Mouse (Mus musculus): ENCODE results near the gene Brix1.

Gene Brix1

GRCm38 (mm10) chr15:10460986-10461385 lies 24.8 kb downstream of the Brix1 start:
- no peak for DNase-seq (ENCODE audit: low spot score in 2 of 2)

- no peak for DNase-seq (ENCODE audit: low spot score in 2 of 2)
These were observed 38.6 kb downstream of the Brix1 start for GRCm38 (mm10) chr15:10447102-10447501.

GRCm38 (mm10) chr15:10442275-10442674 lies 43.5 kb downstream of the Brix1 start:
- no peak for DNase-seq (ENCODE audit: low spot score in 2 of 2)

- DNase-seq (ENCODE audit: low spot score in 2 of 2): no peak
These were observed 44.3 kb downstream of the Brix1 start for GRCm38 (mm10) chr15:10441493-10441892.

GRCm38 (mm10) chr15:10439963-10440362 lies 45.8 kb downstream of the Brix1 start:
- no peak for DNase-seq (ENCODE audit: low spot score in 2 of 2)

GRCm38 (mm10) chr15:10436893-10437292 lies 48.9 kb downstream of the Brix1 start:
- no peak for DNase-seq (ENCODE audit: low spot score in 2 of 2)

- no peak for DNase-seq (ENCODE audit: low spot score in 2 of 2)
These were observed 59.0 kb downstream of the Brix1 start for GRCm38 (mm10) chr15:10426545-10427266.

- DNase-seq (ENCODE audit: low spot score in 2 of 2): no peak
These were observed 59.6 kb downstream of the Brix1 start for GRCm38 (mm10) chr15:10426124-10426523.
